Mouse (Mus musculus): Measurements from ENCODE around the gene Fibcd1. TPM values are rescaled to one million over a fixed set of nuclear protein-coding genes. Genes with fewer than 3 reads are reported as not detected.
A peak's percentile ranks its signal among the peaks of the same experiment; 100 is the strongest.

Gene Fibcd1
- polyA plus RNA-seq, 1 experiment from 2014 or later, result 0.46 TPM

- no peak overlapping the region for H3K27ac ChIP-seq
- H3K27me3 ChIP-seq (replicated peaks), result peaks cover 8% of the 10 kb centered on the region; the same call in 1 of the 2 replicates
- WGBS, result 60% methylated on average over 3 of the region's 3 CpGs
- no peaks in the 10 kb centered on the region for H3K9me3 ChIP-seq
- no peaks in the 10 kb centered on the region for H3K4me1 ChIP-seq (replicated peaks)
- H3K4me2 ChIP-seq (replicated peaks), result no peak overlapping the region
- H3K9ac ChIP-seq, result no peak overlapping the region
- no peak overlapping the region for H3K4me3 ChIP-seq (replicated peaks)
- no peak for ATAC-seq
- H3K36me3 ChIP-seq, result no peaks in the 10 kb centered on the region
These were observed 24.9 kb upstream of the Fibcd1 start for GRCm38 (mm10) chr2:31870683-31871082.

- no peaks in the 10 kb centered on the region for H3K36me3 ChIP-seq
- no peaks in the 10 kb centered on the region for H3K9me3 ChIP-seq
- no peak overlapping the region for H3K9ac ChIP-seq
- no peak overlapping the region for H3K4me2 ChIP-seq (replicated peaks)
- no peak overlapping the region for H3K27ac ChIP-seq
- ATAC-seq, result no peak
- WGBS, result 90% methylated on average over 5 of the region's 5 CpGs
- H3K4me3 ChIP-seq (replicated peaks), result no peak overlapping the region
- H3K4me1 ChIP-seq (replicated peaks), result no peaks in the 10 kb centered on the region
- H3K27me3 ChIP-seq (replicated peaks), result 0 out of 2 replicates have a peak, but pooled peaks cover under 1% of the 10 kb centered on the region
These were observed 23.9 kb upstream of the Fibcd1 start for GRCm38 (mm10) chr2:31869692-31870091.

- Histone ChIP-seq H3K4me3 (replicated peaks) (no peak overlapping the region), H3K27ac (peak overlapping the region; percentile 82), H3K9me3 (no peaks in the 10 kb centered on the region), H3K27me3 (replicated peaks) (no peaks in the 10 kb centered on the region), H3K4me1 (replicated peaks) (no peaks in the 10 kb centered on the region), H3K4me2 (replicated peaks) (peak overlapping the region; percentile 36; the same call in 1 of the 2 replicates), H3K9ac (no peak overlapping the region), H3K36me3 (no peaks in the 10 kb centered on the region)
- peak; percentile 92 for ATAC-seq
- 49% methylated on average over 10 of the region's 10 CpGs for WGBS
These were observed 22.8 kb upstream of the Fibcd1 start for GRCm38 (mm10) chr2:31868538-31869164.

- no peaks in the 10 kb centered on the region for H3K4me1 ChIP-seq (replicated peaks)
- peak overlapping the region; percentile 82; the same call in 1 of the 2 replicates for H3K27ac ChIP-seq
- no peaks in the 10 kb centered on the region for H3K9me3 ChIP-seq
- no peaks in the 10 kb centered on the region for H3K27me3 ChIP-seq (replicated peaks)
- H3K9ac ChIP-seq, result no peak overlapping the region
- no peak for ATAC-seq
- H3K36me3 ChIP-seq, result no peaks in the 10 kb centered on the region
- no peak overlapping the region for H3K4me2 ChIP-seq (replicated peaks)
- 75% methylated on average over 8 of the region's 8 CpGs for WGBS
- H3K4me3 ChIP-seq (replicated peaks), result no peak overlapping the region
These were observed 22.1 kb upstream of the Fibcd1 start for GRCm38 (mm10) chr2:31867773-31868537.

GRCm38 (mm10) chr2:31865794-31866193 is 20.0 kb upstream of the Fibcd1 start:
- no peak overlapping the region for H3K4me2 ChIP-seq (replicated peaks)
- WGBS, result 48% methylated on average over 2 of the region's 2 CpGs
- H3K9me3 ChIP-seq, result no peaks in the 10 kb centered on the region
- no peak overlapping the region for H3K27ac ChIP-seq
- no peaks in the 10 kb centered on the region for H3K27me3 ChIP-seq (replicated peaks)
- no peak for ATAC-seq
- no peaks in the 10 kb centered on the region for H3K36me3 ChIP-seq
- H3K4me1 ChIP-seq (replicated peaks), result no peaks in the 10 kb centered on the region
- H3K4me3 ChIP-seq (replicated peaks), result no peak overlapping the region
- no peak overlapping the region for H3K9ac ChIP-seq

GRCm38 (mm10) chr2:31865322-31865721 is 19.5 kb upstream of the Fibcd1 start:
- H3K4me2 ChIP-seq (replicated peaks), result no peak overlapping the region
- H3K4me3 ChIP-seq (replicated peaks), result no peak overlapping the region
- no peak for ATAC-seq
- H3K27ac ChIP-seq, result no peak overlapping the region
- H3K9ac ChIP-seq, result no peak overlapping the region
- H3K27me3 ChIP-seq (replicated peaks), result no peaks in the 10 kb centered on the region
- WGBS, result 72% methylated on average over 4 of the region's 4 CpGs
- no peaks in the 10 kb centered on the region for H3K9me3 ChIP-seq
- no peaks in the 10 kb centered on the region for H3K4me1 ChIP-seq (replicated peaks)
- no peaks in the 10 kb centered on the region for H3K36me3 ChIP-seq

GRCm38 (mm10) chr2:31864891-31865290 is 19.1 kb upstream of the Fibcd1 start:
- Histone ChIP-seq H3K27ac (no peak overlapping the region), H3K4me1 (replicated peaks) (no peaks in the 10 kb centered on the region), H3K9ac (no peak overlapping the region), H3K4me3 (replicated peaks) (no peak overlapping the region), H3K27me3 (replicated peaks) (no peaks in the 10 kb centered on the region), H3K4me2 (replicated peaks) (no peak overlapping the region), H3K36me3 (no peaks in the 10 kb centered on the region), H3K9me3 (no peaks in the 10 kb centered on the region)
- ATAC-seq, result no peak
- WGBS, result 89% methylated on average over 9 of the region's 9 CpGs

- no peak overlapping the region for H3K9ac ChIP-seq
- 77% methylated on average over 1 of the region's 1 CpGs for WGBS
These were observed 18.0 kb upstream of the Fibcd1 start for GRCm38 (mm10) chr2:31863766-31864165.

GRCm38 (mm10) chr2:31862919-31863318 is 17.1 kb upstream of the Fibcd1 start:
- H3K9me3 ChIP-seq, result no peaks in the 10 kb centered on the region
- H3K4me1 ChIP-seq (replicated peaks), result peaks cover 6% of the 10 kb centered on the region; the same call in 1 of the 2 replicates
- no peak overlapping the region for H3K9ac ChIP-seq
- no peak for ATAC-seq
- H3K4me2 ChIP-seq (replicated peaks), result no peak overlapping the region
- H3K36me3 ChIP-seq, result no peaks in the 10 kb centered on the region
- 52% methylated on average over 1 of the region's 1 CpGs for WGBS
- peaks cover 6% of the 10 kb centered on the region; the same call in 1 of the 2 replicates for H3K27me3 ChIP-seq (replicated peaks)
- no peak overlapping the region for H3K27ac ChIP-seq
- no peak overlapping the region for H3K4me3 ChIP-seq (replicated peaks)

More at GRCm38 (mm10) chr2:31863766-31864165, 18.0 kb upstream of the Fibcd1 start:
- ATAC-seq, result no peak
- Histone ChIP-seq H3K27ac (no peak overlapping the region), H3K4me1 (replicated peaks) (peaks cover 2% of the 10 kb centered on the region; the same call in 1 of the 2 replicates), H3K36me3 (no peaks in the 10 kb centered on the region), H3K4me2 (replicated peaks) (no peak overlapping the region), H3K27me3 (replicated peaks) (peaks cover under 1% of the 10 kb centered on the region; the same call in 1 of the 2 replicates), H3K4me3 (replicated peaks) (no peak overlapping the region), H3K9me3 (no peaks in the 10 kb centered on the region)

GRCm38 (mm10) chr2:31858500-31858899 is 12.7 kb upstream of the Fibcd1 start:
- Histone ChIP-seq H3K4me2 (replicated peaks) (no peak overlapping the region), H3K27me3 (replicated peaks) (peaks cover 6% of the 10 kb centered on the region; the same call in 1 of the 2 replicates), H3K4me1 (replicated peaks) (peaks cover 11% of the 10 kb centered on the region), H3K27ac (no peak overlapping the region), H3K36me3 (no peaks in the 10 kb centered on the region), H3K4me3 (replicated peaks) (no peak overlapping the region), H3K9ac (no peak overlapping the region), H3K9me3 (no peaks in the 10 kb centered on the region)
- no peak for ATAC-seq
- WGBS, result 31% methylated on average over 12 of the region's 12 CpGs

GRCm38 (mm10) chr2:31857180-31857579 is 11.4 kb upstream of the Fibcd1 start:
- H3K27me3 ChIP-seq (replicated peaks), result peaks cover 6% of the 10 kb centered on the region; the same call in 1 of the 2 replicates
- H3K36me3 ChIP-seq, result no peaks in the 10 kb centered on the region
- no peak overlapping the region for H3K4me3 ChIP-seq (replicated peaks)
- ATAC-seq, result no peak
- 62% methylated on average over 6 of the region's 6 CpGs for WGBS
- H3K9ac ChIP-seq, result no peak overlapping the region
- no peak overlapping the region for H3K27ac ChIP-seq
- H3K9me3 ChIP-seq, result no peaks in the 10 kb centered on the region
- peaks cover 11% of the 10 kb centered on the region for H3K4me1 ChIP-seq (replicated peaks)
- H3K4me2 ChIP-seq (replicated peaks), result no peak overlapping the region

- no peak overlapping the region for H3K27ac ChIP-seq
- no peaks in the 10 kb centered on the region for H3K9me3 ChIP-seq
- H3K9ac ChIP-seq, result no peak overlapping the region
- no peak overlapping the region for H3K4me2 ChIP-seq (replicated peaks)
- no peak for ATAC-seq
- 74% methylated on average over 8 of the region's 8 CpGs for WGBS
- H3K4me1 ChIP-seq (replicated peaks), result peaks cover 15% of the 10 kb centered on the region
- no peak overlapping the region for H3K4me3 ChIP-seq (replicated peaks)
- H3K27me3 ChIP-seq (replicated peaks), result peaks cover 6% of the 10 kb centered on the region; the same call in 1 of the 2 replicates
- H3K36me3 ChIP-seq, result no peaks in the 10 kb centered on the region
These were observed 10.2 kb upstream of the Fibcd1 start for GRCm38 (mm10) chr2:31855991-31856390.
